Mouse (Mus musculus): ENCODE results near the gene Snrnp35.

- TF ChIP-seq CTCF (IDR thresholded peaks at IDR 0.05; ENCODE audit: extremely low read depth, insufficient read depth, insufficient read length, insufficient replicate concordance), result peak; percentile 54; the same call in 1 of the 2 replicates
- TF ChIP-seq POLR2A (IDR thresholded peaks at IDR 0.05; ENCODE audit: low read depth, low read length), result no peak
Measured at GRCm38 (mm10) chr5:124438229-124438628, 44.7 kb upstream of the Snrnp35 start.
